Mouse (Mus musculus) liver, embryonic 12.5 days (tissue): ENCODE data around the gene Ap2m1. TPM values are rescaled to one million over a fixed set of nuclear protein-coding genes. Genes with fewer than 3 reads are reported as not detected.
"Not testable (repeated sequence)": the region's sequence is repeated elsewhere in the genome, so short reads cannot be mapped to it uniquely, and the experiment has no call there.

Experiments used
- ATAC-seq: fragments of 200-750 bp; cut with Nextera tagmentation; 2 replicates; pipeline ENCODE4 v1.8.0; 2017; ENCODE audit warnings: moderate number of reproducible peaks, mild to moderate bottlenecking, moderate library complexity
- H3K27ac ChIP-seq: fragments of 300-500 bp; sonication (generic); 2 replicates; pipeline ENCODE4 v1.5.1; 2016; ENCODE audit warnings: mild to moderate bottlenecking
- H3K27me3 ChIP-seq: fragments of 300-500 bp; sonication (generic); replicated peaks from 2 replicates; pipeline ENCODE4 v1.6.1; 2016; ENCODE audit warnings: mild to moderate bottlenecking, moderate library complexity
- H3K36me3 ChIP-seq: fragments of 300-500 bp; sonication (generic); 2 replicates; pipeline ENCODE4 v1.6.1; 2016; ENCODE audit warnings: mild to moderate bottlenecking, moderate library complexity
- H3K4me1 ChIP-seq: fragments of 300-500 bp; sonication (generic); 2 replicates; pipeline ENCODE4 v1.6.1; 2016
- H3K4me2 ChIP-seq: fragments of 300-500 bp; sonication (generic); 2 replicates; pipeline ENCODE4 v1.6.1; 2016; ENCODE audit warnings: mild to moderate bottlenecking, moderate library complexity
- H3K4me3 ChIP-seq: fragments of 300-500 bp; sonication (generic); 2 replicates; pipeline ENCODE4 v1.5.1; 2016; ENCODE audit warnings: mild to moderate bottlenecking, moderate library complexity
- H3K9ac ChIP-seq: fragments of 300-500 bp; sonication (generic); 2 replicates; pipeline ENCODE4 v1.6.1; 2016; ENCODE audit warnings: mild to moderate bottlenecking, moderate library complexity
- H3K9me3 ChIP-seq: fragments of 300-500 bp; sonication (generic); replicated peaks from 2 replicates; pipeline ENCODE4 v1.6.1; 2016; ENCODE audit warnings: mild to moderate bottlenecking, moderate library complexity
- WGBS: fragments of 180-500 bp; shearing (Covaris S2); methylation state at CpG from one replicate; pipeline ENCODE4 v1.1.7; 2016; ENCODE audit not compliant: insufficient replicate concordance; 5-methylcytosine and 5-hydroxymethylcytosine counted together
- polyA plus RNA-seq: library from polyadenylated mRNA; unstranded; fragments of >200 nt; fragmentation: Nextera tagmentation; extraction: Ambion mirVana; gene quantifications from 2 replicates; pipeline ENCODE4 v1.2.1, GENCODE M21; 2016

Ap2m1 gene
- polyA plus RNA-seq = 463 and 468 TPM in 2 replicates

DNA sequence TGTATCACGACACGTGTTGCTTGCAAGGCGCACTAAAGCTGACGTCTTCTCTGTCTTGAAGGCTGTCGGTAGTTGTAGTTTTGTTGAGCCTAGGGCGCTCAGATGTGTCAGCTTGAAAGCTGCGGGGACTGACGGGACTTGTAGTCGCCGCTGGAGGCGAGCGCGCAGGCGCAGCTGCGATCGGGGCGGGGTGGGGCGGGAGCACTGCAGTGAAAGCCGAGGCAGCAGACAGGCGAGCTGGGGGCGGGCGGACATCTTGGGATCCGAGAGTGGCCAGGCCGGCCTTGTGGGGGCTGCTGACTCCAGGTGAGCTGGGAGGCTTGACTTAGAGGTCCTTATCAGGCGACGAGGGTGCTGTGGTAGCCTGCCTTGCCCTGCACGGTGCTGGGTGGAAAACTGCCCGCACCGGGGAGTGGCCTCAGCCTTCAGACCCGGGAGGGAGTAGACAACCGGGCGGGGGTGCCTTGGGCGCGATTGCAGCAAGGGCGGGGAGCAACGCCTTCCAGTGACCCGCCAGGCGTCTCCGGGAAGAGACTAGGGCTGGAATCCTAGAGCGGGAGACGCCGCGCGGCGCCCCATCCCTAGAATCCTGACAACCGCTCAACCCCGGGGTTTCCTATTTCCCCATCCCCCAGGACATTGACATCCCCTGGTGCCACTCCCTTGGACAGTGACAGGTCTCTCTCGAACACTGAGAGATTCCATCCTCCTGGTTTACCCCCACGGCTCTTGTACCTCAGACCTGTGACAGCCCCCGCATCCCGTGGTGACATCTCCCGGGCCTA is at the start of gene Ap2m1:
TSS of gene Ap2m1 (plus strand) at position 183 of the 785 bp plus-strand sequence.
- under 1% methylated on average over 49 of the region's 52 CpGs for WGBS
- peak within 1 kb of the TSS; percentile 88 for H3K4me2 ChIP-seq
- no peaks in the 10 kb centered on the region for H3K9me3 ChIP-seq
- H3K9ac ChIP-seq = peak within 1 kb of the TSS; percentile 90
- peaks cover 67% of the 10 kb centered on the region for H3K36me3 ChIP-seq
- peak; percentile 96 for ATAC-seq
- peak within 1 kb of the TSS; percentile 98 for H3K27ac ChIP-seq
- H3K4me1 ChIP-seq = peaks cover 46% of the 10 kb centered on the region
- H3K4me3 ChIP-seq = peak within 1 kb of the TSS; percentile 88
- H3K27me3 ChIP-seq = no peaks in the 10 kb centered on the region

DNA sequence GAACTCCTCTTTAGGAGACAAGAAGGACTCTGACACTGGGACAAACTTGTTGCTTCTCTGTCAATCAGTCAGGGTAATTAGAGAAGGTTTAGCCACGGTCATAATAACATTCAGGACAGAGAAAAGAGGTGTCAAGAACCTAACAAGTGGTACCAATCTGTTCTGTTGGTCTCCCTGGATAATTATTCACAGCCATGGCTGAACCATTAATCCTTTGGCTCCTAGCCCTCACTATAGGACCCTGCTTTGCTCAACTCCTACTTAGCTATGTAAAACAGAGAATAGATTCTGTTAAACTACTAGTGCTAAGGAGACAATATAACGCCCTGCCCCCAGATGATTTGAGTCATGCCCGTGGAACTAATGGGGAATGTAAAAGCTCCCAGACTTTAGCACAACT is 49.2 kb upstream of the Ap2m1 start:
- H3K4me2 ChIP-seq = no peak overlapping the region
- H3K4me3 ChIP-seq = no peak overlapping the region
- no peaks in the 10 kb centered on the region for H3K27me3 ChIP-seq
- no peaks in the 10 kb centered on the region for H3K36me3 ChIP-seq
- H3K9ac ChIP-seq = no peak overlapping the region
- H3K4me1 ChIP-seq = no peaks in the 10 kb centered on the region
- no peak overlapping the region for H3K27ac ChIP-seq
- whole genome bisulfite sequencing = 47% methylated on average over 3 of the region's 3 CpGs
- H3K9me3 ChIP-seq = no peaks in the 10 kb centered on the region
- ATAC-seq = no peak

DNA sequence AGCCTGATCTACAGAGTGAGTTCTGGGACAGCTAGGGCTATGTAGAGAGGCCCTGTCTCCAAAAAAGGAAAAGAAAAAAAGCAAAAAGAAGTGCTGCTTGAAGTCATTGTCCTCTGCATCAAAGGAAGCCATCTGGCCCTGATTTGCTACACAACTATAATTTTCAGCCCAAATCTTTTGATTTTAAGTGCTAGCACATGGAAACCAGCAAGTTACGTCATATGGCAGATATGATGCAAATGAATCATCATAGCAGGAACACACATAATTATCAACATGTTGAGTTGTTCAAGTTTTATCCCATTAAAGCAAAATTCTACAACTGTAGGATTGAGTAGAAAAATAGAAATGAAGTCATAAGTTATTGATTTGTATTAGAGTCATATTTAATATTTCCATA is 47.1 kb upstream of the Ap2m1 start:
- Histone ChIP-seq H3K9ac (no peak overlapping the region), H3K4me3 (no peak overlapping the region), H3K27me3 (no peaks in the 10 kb centered on the region), H3K4me2 (no peak overlapping the region), H3K9me3 (no peaks in the 10 kb centered on the region), H3K27ac (no peak overlapping the region), H3K36me3 (no peaks in the 10 kb centered on the region), H3K4me1 (no peaks in the 10 kb centered on the region)
- no peak for ATAC-seq
- WGBS = 67% methylated on average over 1 of the region's 1 CpGs

- 62% methylated on average over 9 of the region's 9 CpGs for WGBS
- H3K27ac ChIP-seq, H3K27me3 ChIP-seq, H3K9ac ChIP-seq, H3K4me3 ChIP-seq, H3K4me1 ChIP-seq, H3K36me3 ChIP-seq, H3K9me3 ChIP-seq, H3K4me2 ChIP-seq, ATAC-seq: not testable (repeated sequence)
Observed at GRCm38 (mm10) chr16:20488751-20489150, 46.5 kb upstream of the Ap2m1 start.

GRCm38 (mm10) chr16:20489233-20489632 is 46.0 kb upstream of the Ap2m1 start:
- H3K27me3 ChIP-seq = no peaks in the 10 kb centered on the region
- no peaks in the 10 kb centered on the region for H3K4me1 ChIP-seq
- no peaks in the 10 kb centered on the region for H3K36me3 ChIP-seq
- H3K9ac ChIP-seq = no peak overlapping the region
- H3K9me3 ChIP-seq = no peaks in the 10 kb centered on the region
- no peak overlapping the region for H3K27ac ChIP-seq
- no peak for ATAC-seq
- H3K4me2 ChIP-seq = no peak overlapping the region
- WGBS = 77% methylated on average over 2 of the region's 2 CpGs
- no peak overlapping the region for H3K4me3 ChIP-seq

DNA sequence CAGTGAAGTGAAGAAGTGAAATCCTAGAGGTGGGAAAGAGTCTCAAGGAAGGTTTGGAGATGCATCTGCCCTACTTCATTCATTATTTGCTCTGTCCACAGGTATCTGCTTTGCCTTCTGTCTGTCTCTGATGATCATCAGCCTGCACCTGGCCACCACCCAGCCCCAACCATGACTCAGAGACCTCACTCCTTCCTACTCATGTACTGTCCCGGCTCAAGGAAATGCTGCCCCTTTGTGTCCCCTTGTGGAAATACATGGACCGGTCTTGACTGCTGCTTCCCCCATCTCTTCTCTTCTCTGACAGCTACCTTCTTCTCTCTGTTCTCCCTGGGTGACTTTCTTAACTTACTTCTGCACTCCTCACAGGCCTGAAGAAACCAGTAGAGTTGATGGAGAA is 44.7 kb upstream of the Ap2m1 start:
- no peaks in the 10 kb centered on the region for H3K27me3 ChIP-seq
- WGBS = 39% methylated on average over 2 of the region's 2 CpGs
- H3K4me3 ChIP-seq = no peak overlapping the region
- no peak overlapping the region for H3K4me2 ChIP-seq
- no peaks in the 10 kb centered on the region for H3K4me1 ChIP-seq
- no peaks in the 10 kb centered on the region for H3K36me3 ChIP-seq
- H3K9me3 ChIP-seq = no peaks in the 10 kb centered on the region
- no peak overlapping the region for H3K9ac ChIP-seq
- H3K27ac ChIP-seq = no peak overlapping the region
- peak; percentile 54 for ATAC-seq

- H3K27me3 ChIP-seq = no peaks in the 10 kb centered on the region
- 60% methylated on average over 2 of the region's 2 CpGs for WGBS
- no peak for ATAC-seq
Observed at GRCm38 (mm10) chr16:20491301-20491700, 44.0 kb upstream of the Ap2m1 start.

GRCm38 (mm10) chr16:20493452-20493851 is 41.8 kb upstream of the Ap2m1 start:
- no peak overlapping the region for H3K4me2 ChIP-seq
- 53% methylated on average over 2 of the region's 2 CpGs for WGBS
- peaks cover 7% of the 10 kb centered on the region for H3K4me1 ChIP-seq
- H3K36me3 ChIP-seq = no peaks in the 10 kb centered on the region
- H3K4me3 ChIP-seq = no peak overlapping the region
- H3K27ac ChIP-seq = no peak overlapping the region
- no peaks in the 10 kb centered on the region for H3K27me3 ChIP-seq
- H3K9me3 ChIP-seq = no peaks in the 10 kb centered on the region
- no peak overlapping the region for H3K9ac ChIP-seq
- no peak for ATAC-seq

More at GRCm38 (mm10) chr16:20491301-20491700, 44.0 kb upstream of the Ap2m1 start:
- H3K4me2 ChIP-seq = no peak overlapping the region
- no peaks in the 10 kb centered on the region for H3K9me3 ChIP-seq
- H3K36me3 ChIP-seq = no peaks in the 10 kb centered on the region
- no peaks in the 10 kb centered on the region for H3K4me1 ChIP-seq
- no peak overlapping the region for H3K4me3 ChIP-seq
- no peak overlapping the region for H3K9ac ChIP-seq
- H3K27ac ChIP-seq = no peak overlapping the region

- WGBS = 19% methylated on average over 25 of the region's 25 CpGs
- ATAC-seq = no peak
- peaks cover 18% of the 10 kb centered on the region for H3K4me1 ChIP-seq
Observed at GRCm38 (mm10) chr16:20496671-20497600, 38.3 kb upstream of the Ap2m1 start.

GRCm38 (mm10) chr16:20497980-20498676 is 37.1 kb upstream of the Ap2m1 start:
- 15% methylated on average over 16 of the region's 16 CpGs for WGBS
- H3K27me3 ChIP-seq = no peaks in the 10 kb centered on the region
- H3K9me3 ChIP-seq = no peaks in the 10 kb centered on the region
- peak overlapping the region; percentile 81 for H3K4me2 ChIP-seq
- peak overlapping the region; percentile 87 for H3K9ac ChIP-seq
- peak overlapping the region; percentile 87 for H3K4me3 ChIP-seq
- ATAC-seq = no peak
- H3K36me3 ChIP-seq = peaks cover 30% of the 10 kb centered on the region
- peaks cover 18% of the 10 kb centered on the region for H3K4me1 ChIP-seq
- peak overlapping the region; percentile 57; the same call in 1 of the 2 replicates for H3K27ac ChIP-seq

More at GRCm38 (mm10) chr16:20496671-20497600, 38.3 kb upstream of the Ap2m1 start:
- peak overlapping the region; percentile 56 for H3K9ac ChIP-seq
- peaks cover 18% of the 10 kb centered on the region for H3K36me3 ChIP-seq
- H3K4me2 ChIP-seq = peak overlapping the region; percentile 64
- H3K4me3 ChIP-seq = peak overlapping the region; percentile 43
- 0 out of 2 replicates have a peak overlapping the region, but pooled peaks have one; percentile 2 for H3K27ac ChIP-seq
- H3K9me3 ChIP-seq = no peaks in the 10 kb centered on the region
- H3K27me3 ChIP-seq = no peaks in the 10 kb centered on the region

GRCm38 (mm10) chr16:20498677-20499475 is 36.4 kb upstream of the Ap2m1 start, which contains the start of gene Eif2b5:
TSS of gene Eif2b5 (plus strand) at chr16:20498817.
- peaks cover 37% of the 10 kb centered on the region for H3K36me3 ChIP-seq
- H3K4me3 ChIP-seq = peak within 1 kb of the TSS; percentile 87
- H3K27me3 ChIP-seq = no peaks in the 10 kb centered on the region
- H3K9me3 ChIP-seq = no peaks in the 10 kb centered on the region
- peaks cover 18% of the 10 kb centered on the region for H3K4me1 ChIP-seq
- H3K9ac ChIP-seq = peak within 1 kb of the TSS; percentile 87
- peak within 1 kb of the TSS; percentile 76 for H3K27ac ChIP-seq
- WGBS = under 1% methylated on average over 49 of the region's 49 CpGs
- H3K4me2 ChIP-seq = peak within 1 kb of the TSS; percentile 81
- ATAC-seq = peak; percentile 95
